In the genomic region with DNA sequence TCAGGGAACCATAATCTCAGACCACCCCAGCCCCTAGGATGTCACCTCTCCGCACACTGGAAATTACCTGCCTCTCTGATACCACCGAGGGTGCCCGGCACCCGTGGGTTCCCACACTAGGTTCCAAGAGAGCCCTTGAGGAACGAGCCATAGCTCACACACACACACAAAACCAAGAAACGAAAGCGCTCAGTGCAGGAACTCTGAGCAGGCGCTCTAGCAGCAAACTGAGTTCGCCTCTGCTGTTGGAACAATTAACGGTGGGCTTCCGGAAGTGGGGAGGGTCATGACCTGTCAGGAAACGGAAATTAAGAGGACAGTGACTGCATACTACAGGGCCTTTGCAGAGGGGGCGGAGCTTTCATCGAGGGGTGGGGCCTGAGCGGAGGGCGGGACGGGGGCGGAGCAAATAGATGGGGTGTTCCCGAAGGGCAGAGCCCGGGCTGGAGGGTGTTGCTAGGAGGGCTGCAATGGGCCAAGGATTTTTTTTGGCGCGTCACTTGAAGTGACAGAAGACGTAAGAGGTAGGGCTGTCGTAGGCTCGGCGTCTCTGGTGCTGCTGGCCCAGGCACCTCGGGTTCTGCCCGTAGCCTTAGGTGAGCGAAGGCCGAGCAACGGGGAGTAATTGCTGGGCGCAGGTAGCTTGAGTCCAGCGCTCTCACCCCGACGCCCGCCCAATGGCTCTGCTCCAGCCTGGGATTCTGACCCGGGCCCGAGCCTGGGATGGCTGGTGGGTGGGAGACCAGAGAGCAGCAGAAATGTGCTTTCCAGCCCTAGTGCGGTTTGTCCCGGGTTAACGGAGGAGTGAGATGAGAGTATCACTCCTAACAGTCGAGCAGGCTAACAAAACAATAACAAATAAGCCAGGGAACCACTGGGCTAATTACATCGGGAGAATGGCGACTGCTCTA, we compare ENCODE assay signal across 8 mouse cellular contexts. TPM values are rescaled to one million over a fixed set of nuclear protein-coding genes. Genes with fewer than 3 reads are reported as not detected.
DNase-seq lines count a peak whose midpoint lies in the region; ATAC-seq and TF ChIP-seq lines count a peak whose summit lies in the region.

No protein-coding gene starts in this region.

- H3K4me3 ChIP-seq in MEL (ENCODE audit: control insufficient read depth in 1 of 2, insufficient read depth in 1 of 2, low read depth in 2 of 2, low read length in 2 of 2), result peak overlapping the region; percentile 88 to 91
- H3K4me3 ChIP-seq in cerebellum, adult 2 months (replicated peaks; ENCODE audit: insufficient read depth, low read depth, low read length), result peak overlapping the region; percentile 56
- H3K4me3 ChIP-seq in forebrain, postnatal 0 days (ENCODE audit: low read depth, low read length), result peak overlapping the region; percentile 59
- peak overlapping the region; percentile 73 for H3K4me3 ChIP-seq in layer of hippocampus, adult 2 months
- H3K4me3 ChIP-seq in lung, adult 2 months (replicated peaks; ENCODE audit: extremely low read depth, low read depth, low read length), result peak overlapping the region; percentile 69

- peak; percentile 65 to 99 for TF ChIP-seq POLR2A in MEL (IDR thresholded peaks at IDR 0.05; ENCODE audit: control insufficient read depth in 1 of 2, insufficient read depth in 1 of 2, low read depth in 1 of 2, low read length in 2 of 2, poor library complexity in 1 of 2)
- peak; percentile 65; the same call in 1 of the 2 replicates for TF ChIP-seq POLR2A in cerebellum, adult 2 months (IDR thresholded peaks at IDR 0.05; ENCODE audit: borderline replicate concordance, insufficient read depth, low read length)
- TF ChIP-seq POLR2A in lung, adult 2 months (IDR thresholded peaks at IDR 0.05; ENCODE audit: borderline replicate concordance, extremely low read depth, low read depth, low read length), result peak; percentile 77; the same call in 1 of the 2 replicates

- no peak for TF ChIP-seq CTCF in MEL (IDR thresholded peaks at IDR 0.05 in 2 of 3, conservative IDR thresholded peaks at IDR 0.05 in 1 of 3; ENCODE audit: control insufficient read depth in 1 of 3, insufficient read depth in 1 of 3, low read depth in 2 of 3, low read length in 3 of 3, poor library complexity in 1 of 3, severe bottlenecking in 1 of 3)
- no peak for TF ChIP-seq CTCF in cerebellum, adult 2 months (IDR thresholded peaks at IDR 0.05; ENCODE audit: borderline replicate concordance, insufficient read depth, low read depth, low read length)
- TF ChIP-seq CTCF in forebrain, postnatal 0 days (IDR thresholded peaks at IDR 0.05; ENCODE audit: low read depth), result no peak
- TF ChIP-seq CTCF in layer of hippocampus, adult 2 months (conservative IDR thresholded peaks at IDR 0.05), result no peak
- TF ChIP-seq CTCF in lung, adult 2 months (IDR thresholded peaks at IDR 0.05; ENCODE audit: insufficient read depth, low read length), result no peak

- no peaks in the 10 kb centered on the region for H3K9me3 ChIP-seq in MEL (replicated peaks; ENCODE audit: insufficient read depth, low read length)
- no peaks in the 10 kb centered on the region for H3K9me3 ChIP-seq in forebrain, postnatal 0 days (ENCODE audit: low read length)

- H3K36me3 ChIP-seq in MEL (ENCODE audit: control insufficient read depth in 1 of 2, insufficient read depth in 2 of 2, low read length in 2 of 2), result peaks cover 0 to 6% of the 10 kb centered on the region in 2 experiments; a peak in 2 of 4 replicates
- no peaks in the 10 kb centered on the region for H3K36me3 ChIP-seq in forebrain, postnatal 0 days (ENCODE audit: insufficient read depth)

- peak overlapping the region; percentile 96 for H3K4me2 ChIP-seq in forebrain, postnatal 0 days (ENCODE audit: low read depth)

- TF ChIP-seq RAD21 in MEL (IDR thresholded peaks at IDR 0.05; ENCODE audit: low read depth, low read length), result no peak

- TF ChIP-seq EP300 in MEL (IDR thresholded peaks at IDR 0.05; ENCODE audit: low read depth in 1 of 2, low read length in 2 of 2), result peak in 1 of 2 experiments; percentile 28; a peak in 1 of 4 replicates

- 2% methylated on average over 44 of the region's 44 CpGs for WGBS in cerebellum, adult 2 months
- WGBS in forebrain, postnatal 0 days, result 2% methylated on average over 44 of the region's 44 CpGs
- WGBS in lung, adult 2 months, result 2% methylated on average over 44 of the region's 44 CpGs

- peak overlapping the region; percentile 80 for H3K27ac ChIP-seq in MEL (ENCODE audit: control insufficient read depth, low read depth, low read length)
- H3K27ac ChIP-seq in cerebellum, adult 2 months (ENCODE audit: insufficient read depth, low read length), result no peak overlapping the region
- peak overlapping the region; percentile 81 for H3K27ac ChIP-seq in forebrain, postnatal 0 days (ENCODE audit: low read depth, low read length)
- peak overlapping the region; percentile 85 for H3K27ac ChIP-seq in layer of hippocampus, adult 2 months

- H3K9ac ChIP-seq in MEL (ENCODE audit: control insufficient read depth, low read depth, low read length, poor library complexity, severe bottlenecking), result peak overlapping the region; percentile 85
- peak overlapping the region; percentile 70 for H3K9ac ChIP-seq in forebrain, postnatal 0 days

- no peaks in the 10 kb centered on the region; the same call in 1 of the 2 replicates for H3K79me2 ChIP-seq in MEL (ENCODE audit: control insufficient read depth, insufficient read depth, low read length, poor library complexity)

- no peaks in the 10 kb centered on the region for H3K27me3 ChIP-seq in MEL (ENCODE audit: control insufficient read depth in 1 of 2, insufficient read depth in 2 of 2, low read length in 2 of 2)
- H3K27me3 ChIP-seq in cerebellum, adult 2 months (ENCODE audit: control insufficient read depth, insufficient read depth, low read length), result no peaks in the 10 kb centered on the region
- no peaks in the 10 kb centered on the region for H3K27me3 ChIP-seq in forebrain, postnatal 0 days (ENCODE audit: insufficient read depth, low read length)

- peak; percentile 98 for ATAC-seq in forebrain, postnatal 0 days
- peak; percentile 83 for ATAC-seq in neutrophil, adult 5-6 weeks (ENCODE audit: extremely low read depth, insufficient number of reproducible peaks, low FRiP score, poor library complexity, severe bottlenecking)

- DNase-seq in MEL (ENCODE audit: low read depth, low spot score), result peak; percentile 98
- peak; percentile 85 to 86 for DNase-seq in cerebellum, adult 2 months
- peak; percentile 93 for DNase-seq in forebrain, postnatal 0 days
- peak; percentile 93 for DNase-seq in heart, postnatal 4 days
- DNase-seq in layer of hippocampus, adult 2 months (ENCODE audit: low spot score in 2 of 2), result peak; percentile 81 to 88
- peak; percentile 83 for DNase-seq in lung, adult 2 months
- DNase-seq in testis, postnatal 14 days (ENCODE audit: low spot score), result peak; percentile 86

- H3K4me1 ChIP-seq in MEL (ENCODE audit: control insufficient read depth in 1 of 2, insufficient read depth in 2 of 2, low read length in 2 of 2), result peaks cover 0 to 4% of the 10 kb centered on the region in 2 experiments; a peak in 3 of 4 replicates
- H3K4me1 ChIP-seq in cerebellum, adult 2 months (ENCODE audit: control insufficient read depth, insufficient read depth, low read length), result no peaks in the 10 kb centered on the region
- H3K4me1 ChIP-seq in forebrain, postnatal 0 days (ENCODE audit: insufficient read depth), result no peaks in the 10 kb centered on the region
- H3K4me1 ChIP-seq in lung, adult 2 months (ENCODE audit: control insufficient read depth, insufficient read depth, low read length), result peaks cover 12% of the 10 kb centered on the region

TF ChIP-seq in MEL, 35 proteins besides CTCF, POLR2A, EP300 and RAD21 (continues in another document):
- TF ChIP-seq MXI1 (IDR thresholded peaks at IDR 0.05; ENCODE audit: low read depth, low read length) (peak; percentile 63), CHD1 (IDR thresholded peaks at IDR 0.05; ENCODE audit: low read depth, low read length) (0 out of 2 replicates have a peak, but pooled peaks have one; percentile 55), POLR2AphosphoS5 (IDR thresholded peaks at IDR 0.05; ENCODE audit: borderline replicate concordance, low read depth, low read length) (0 out of 2 replicates have a peak, but pooled peaks have one; percentile 14), KAT2A (conservative IDR thresholded peaks at IDR 0.05; ENCODE audit: low read depth, low read length) (peak; percentile 59; the same call in 1 of the 2 replicates), NELFE (IDR thresholded peaks at IDR 0.05; ENCODE audit: low read depth, low read length) (peak; percentile 99), USF1 (IDR thresholded peaks at IDR 0.05; ENCODE audit: low read depth, low read length) (peak; percentile 58; the same call in 1 of the 2 replicates), ZNF384 (IDR thresholded peaks at IDR 0.05; ENCODE audit: low read depth, low read length) (peak; percentile 73), MEF2A (IDR thresholded peaks at IDR 0.05; ENCODE audit: extremely low read depth, insufficient replicate concordance, low read depth, low read length, poor library complexity, severe bottlenecking) (no peak), ZMIZ1 (IDR thresholded peaks at IDR 0.05; ENCODE audit: low read depth, low read length) (peak; percentile 95), UBTF (IDR thresholded peaks at IDR 0.05; ENCODE audit: borderline replicate concordance, insufficient read depth, low read depth, low read length) (no peak), SMC3 (IDR thresholded peaks at IDR 0.05; ENCODE audit: low read depth, low read length) (peak; percentile 6; the same call in 1 of the 2 replicates)

RNA-seq across cellular contexts. Expression of gene Ifnar1, which starts 20.2 kb away (rescaled TPM):
- 10.3 and 12.2 TPM in 2 replicates for total RNA-seq in MEL (2012; rRNA removed)
- polyA plus RNA-seq in MEL (2012; ENCODE audit: insufficient read depth in 1 of 2, insufficient read length in 2 of 2, low read depth in 1 of 2, low replicate concordance in 2 of 2, missing spikeins in 1 of 2), result 10 to 100 TPM in 1 of 2 experiments, not detected in 1; 20.2 TPM
- polyA plus RNA-seq in cerebellum, adult 2 months (2012; rRNA removed), result 31.7 and 32.2 TPM in 2 replicates
- 76.7 and 82.6 TPM in 2 replicates for total RNA-seq in forebrain, postnatal 0 days (2014; rRNA removed)
- polyA plus RNA-seq in forebrain, postnatal 0 days (2015; fragmentation: Nextera tagmentation; extraction: Ambion mirVana), result 22.7 and 33.6 TPM in 2 replicates
- total RNA-seq in heart, postnatal 4 days (2021), result 10 to 100 TPM; 50.3 to 56.0 TPM
- total RNA-seq in layer of hippocampus, adult 2 months (2021), result 10 to 100 TPM; 42.2 to 45.9 TPM
- 25.0 and 29.7 TPM in 2 replicates for polyA plus RNA-seq in lung, adult 2 months (2012; rRNA removed)
- total RNA-seq in neutrophil, adult 5-6 weeks (2017), result 159 and 168 TPM in 2 replicates

RNA-seq across cellular contexts. Expression of gene Il10rb, which starts 58.9 kb away (rescaled TPM):
- 4.7 and 5.9 TPM in 2 replicates for total RNA-seq in MEL (2012; rRNA removed)
- polyA plus RNA-seq in MEL (2012; ENCODE audit: insufficient read depth in 1 of 2, insufficient read length in 2 of 2, low read depth in 1 of 2, low replicate concordance in 2 of 2, missing spikeins in 1 of 2), result 10 to 100 TPM in 1 of 2 experiments, not detected in 1; 14.6 TPM
- 9.1 and 10.4 TPM in 2 replicates for polyA plus RNA-seq in cerebellum, adult 2 months (2012; rRNA removed)
- total RNA-seq in forebrain, postnatal 0 days (2014; rRNA removed), result 5.0 and 7.9 TPM in 2 replicates
- polyA plus RNA-seq in forebrain, postnatal 0 days (2015; fragmentation: Nextera tagmentation; extraction: Ambion mirVana), result 9.2 and 11.1 TPM in 2 replicates
- total RNA-seq in heart, postnatal 4 days (2021), result 10 to 100 TPM; 66.2 to 67.4 TPM
- total RNA-seq in layer of hippocampus, adult 2 months (2021), result 1 to 10 TPM; 8.6 to 9.0 TPM
- 46.5 and 53.1 TPM in 2 replicates for polyA plus RNA-seq in lung, adult 2 months (2012; rRNA removed)
- 144 and 156 TPM in 2 replicates for total RNA-seq in neutrophil, adult 5-6 weeks (2017)
